Comparison of ENCODE assay signal across 16 mouse cellular contexts in the genomic region with DNA sequence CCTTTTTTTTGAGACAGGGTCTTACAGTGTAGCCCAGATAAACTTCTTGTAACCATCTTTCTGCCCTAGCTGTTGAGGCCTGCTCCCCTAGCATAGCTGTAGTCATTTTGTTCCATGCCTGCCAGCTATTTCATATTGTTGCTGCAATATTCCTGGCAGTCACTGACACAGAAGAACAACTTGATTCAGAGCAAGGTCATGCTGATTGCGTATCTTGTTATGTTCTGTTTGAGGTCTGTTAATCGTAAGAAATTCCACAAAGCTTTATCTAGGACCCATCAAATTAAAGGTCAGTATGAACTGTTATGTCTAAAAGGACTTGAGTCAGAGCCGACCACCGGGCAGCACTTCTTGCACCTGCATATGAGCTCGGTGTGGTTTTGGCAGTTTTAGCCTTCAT.
A peak's percentile ranks its signal among the peaks of the same experiment; 100 is the strongest.
DNase-seq lines count a peak whose midpoint lies in the region.
"Had no signal": no experiment of that assay in that cellular context is flagged by ENCODE, and none has a peak within 500 bp of the region (broad histone marks: within the 10 kb centered on the region; RNA-seq: fewer than 3 reads in every experiment).

No protein-coding gene starts in this region.

- DNase-seq in adrenal gland, adult 8-10 months, result peak; percentile 24
- no peak for DNase-seq in adrenal gland, postnatal 25 days
- peak; percentile 5 for DNase-seq in NIH3T3 (ENCODE audit: low read depth)
- peak; percentile 78 for DNase-seq in adipocyte (ENCODE audit: low spot score)
- DNase-seq in adrenal gland, postnatal 36 days, result peak; percentile 25 to 31
- DNase-seq in layer of hippocampus, adult 8-10 months (ENCODE audit: low spot score in 2 of 2), result no peak
- DNase-seq in lung, postnatal 14 days, result no peak
- DNase-seq: cerebellum, adult 11 months; cerebellum, adult 2 months; cerebellum, adult 9-11 months; cerebellum, postnatal 36 days; embryo, embryonic 11 days; gastrocnemius, postnatal 10 days; gastrocnemius, postnatal 36 days; heart, adult 2 months; kidney, adult 2 months had no signal

Comparison
In these comparisons a context has a peak if more than half of its experiments do, and no peak if none do; other contexts are left out.
1. DNase-seq: peak in adrenal gland, adult 8-10 months (single experiment), NIH3T3 (single experiment), adipocyte (single experiment) and adrenal gland, postnatal 36 days (2 of 2); none in adrenal gland, postnatal 25 days (single experiment), layer of hippocampus, adult 8-10 months (0 of 2) and lung, postnatal 14 days (single experiment).